Mouse (Mus musculus): ENCODE results near the gene Rmnd5a. TPM values are rescaled to one million over a fixed set of nuclear protein-coding genes. Genes with fewer than 3 reads are reported as not detected.
"Not testable (repeated sequence)": the region's sequence is repeated elsewhere in the genome, so short reads cannot be mapped to it uniquely, and the experiment has no call there.

Gene Rmnd5a
- polyA plus RNA-seq (2015; fragmentation: Nextera tagmentation; extraction: Ambion mirVana), result 14.1 and 14.7 TPM in 2 replicates

- WGBS, result under 1% methylated on average over 75 of the region's 75 CpGs
- Histone ChIP-seq H3K9ac (peak within 1 kb of the TSS; percentile 96), H3K27ac (peak within 1 kb of the TSS; percentile 99), H3K4me2 (peak within 1 kb of the TSS; percentile 79), H3K4me3 (replicated peaks) (peak within 1 kb of the TSS; percentile 87), H3K4me1 (peaks cover 38% of the 10 kb centered on the region), H3K27me3 (no peaks in the 10 kb centered on the region), H3K9me3 (replicated peaks) (no peaks in the 10 kb centered on the region), H3K36me3 (no peaks in the 10 kb centered on the region)
- ATAC-seq (replicated peaks; ENCODE audit: low FRiP score), result peak; percentile 99
These were observed at the start of gene Rmnd5a for GRCm38 (mm10) chr6:71440492-71441250. TSS of gene Rmnd5a (minus strand) at chr6:71440637.

GRCm38 (mm10) chr6:71487966-71488365 is 47.5 kb upstream of the Rmnd5a start:
- 46% methylated on average over 3 of the region's 4 CpGs for WGBS

GRCm38 (mm10) chr6:71486867-71487266 is 46.4 kb upstream of the Rmnd5a start:
- Histone ChIP-seq H3K27ac (no peak overlapping the region), H3K9ac (no peak overlapping the region), H3K4me1 (no peaks in the 10 kb centered on the region), H3K36me3 (no peaks in the 10 kb centered on the region), H3K27me3 (no peaks in the 10 kb centered on the region), H3K9me3 (replicated peaks) (no peaks in the 10 kb centered on the region), H3K4me3 (replicated peaks) (no peak overlapping the region), H3K4me2 (no peak overlapping the region)
- WGBS, result 74% methylated on average over 1 of the region's 1 CpGs
- ATAC-seq (replicated peaks; ENCODE audit: low FRiP score), result no peak

More at GRCm38 (mm10) chr6:71487966-71488365, 47.5 kb upstream of the Rmnd5a start:
- no peak for ATAC-seq (replicated peaks; ENCODE audit: low FRiP score)
- peaks cover 8% of the 10 kb centered on the region for H3K4me1 ChIP-seq
- no peak overlapping the region for H3K4me2 ChIP-seq
- no peak overlapping the region for H3K4me3 ChIP-seq (replicated peaks)
- H3K27ac ChIP-seq, result no peak overlapping the region
- no peak overlapping the region for H3K9ac ChIP-seq
- H3K27me3 ChIP-seq, result no peaks in the 10 kb centered on the region
- H3K9me3 ChIP-seq (replicated peaks), result no peaks in the 10 kb centered on the region
- no peaks in the 10 kb centered on the region for H3K36me3 ChIP-seq

GRCm38 (mm10) chr6:71486226-71486625 is 45.8 kb upstream of the Rmnd5a start:
- Histone ChIP-seq H3K36me3 (no peaks in the 10 kb centered on the region), H3K9me3 (replicated peaks) (no peaks in the 10 kb centered on the region), H3K4me1 (no peaks in the 10 kb centered on the region), H3K4me2 (no peak overlapping the region), H3K9ac (no peak overlapping the region), H3K27me3 (no peaks in the 10 kb centered on the region), H3K27ac (no peak overlapping the region), H3K4me3 (replicated peaks) (no peak overlapping the region)
- WGBS, result 65% methylated on average over 2 of the region's 2 CpGs
- no peak for ATAC-seq (replicated peaks; ENCODE audit: low FRiP score)

- no peaks in the 10 kb centered on the region for H3K4me1 ChIP-seq
- H3K4me2 ChIP-seq, result no peak overlapping the region
- no peaks in the 10 kb centered on the region for H3K36me3 ChIP-seq
- no peak overlapping the region for H3K4me3 ChIP-seq (replicated peaks)
- no peak overlapping the region for H3K27ac ChIP-seq
- H3K9ac ChIP-seq, result no peak overlapping the region
- ATAC-seq (replicated peaks; ENCODE audit: low FRiP score), result no peak
- WGBS, result 76% methylated on average over 5 of the region's 5 CpGs
- H3K27me3 ChIP-seq, result no peaks in the 10 kb centered on the region
- no peaks in the 10 kb centered on the region for H3K9me3 ChIP-seq (replicated peaks)
These were observed 44.8 kb upstream of the Rmnd5a start for GRCm38 (mm10) chr6:71485246-71485645.

GRCm38 (mm10) chr6:71481136-71481535 is 40.7 kb upstream of the Rmnd5a start:
- WGBS, result 69% methylated on average over 7 of the region's 7 CpGs
- H3K27me3 ChIP-seq, result no peaks in the 10 kb centered on the region
- no peak overlapping the region for H3K4me2 ChIP-seq
- no peaks in the 10 kb centered on the region for H3K36me3 ChIP-seq
- H3K27ac ChIP-seq, result no peak overlapping the region
- H3K4me3 ChIP-seq (replicated peaks), result no peak overlapping the region
- ATAC-seq (replicated peaks; ENCODE audit: low FRiP score), result no peak
- H3K9me3 ChIP-seq (replicated peaks), result no peaks in the 10 kb centered on the region
- H3K9ac ChIP-seq, result no peak overlapping the region
- no peaks in the 10 kb centered on the region for H3K4me1 ChIP-seq

- no peak overlapping the region for H3K27ac ChIP-seq
- H3K9ac ChIP-seq, result no peak overlapping the region
- H3K36me3 ChIP-seq, result no peaks in the 10 kb centered on the region
- no peaks in the 10 kb centered on the region for H3K9me3 ChIP-seq (replicated peaks)
- no peak overlapping the region for H3K4me3 ChIP-seq (replicated peaks)
- H3K27me3 ChIP-seq, result no peaks in the 10 kb centered on the region
- no peak overlapping the region for H3K4me2 ChIP-seq
- no peaks in the 10 kb centered on the region for H3K4me1 ChIP-seq
- ATAC-seq (replicated peaks; ENCODE audit: low FRiP score), result no peak
- 79% methylated on average over 1 of the region's 1 CpGs for WGBS
These were observed 39.7 kb upstream of the Rmnd5a start for GRCm38 (mm10) chr6:71480136-71480535.

GRCm38 (mm10) chr6:71479588-71479987 is 39.2 kb upstream of the Rmnd5a start:
- not testable (repeated sequence) for H3K4me1 ChIP-seq; H3K36me3 ChIP-seq; ATAC-seq (replicated peaks; ENCODE audit: low FRiP score); H3K4me3 ChIP-seq (replicated peaks); H3K27me3 ChIP-seq; H3K27ac ChIP-seq; H3K9ac ChIP-seq; H3K9me3 ChIP-seq (replicated peaks); H3K4me2 ChIP-seq
- 94% methylated on average over 2 of the region's 2 CpGs for WGBS

- 77% methylated on average over 10 of the region's 10 CpGs for WGBS
- not testable (repeated sequence) for H3K4me1 ChIP-seq; H3K4me3 ChIP-seq (replicated peaks); H3K4me2 ChIP-seq; H3K27ac ChIP-seq; H3K36me3 ChIP-seq; H3K9me3 ChIP-seq (replicated peaks); H3K9ac ChIP-seq; H3K27me3 ChIP-seq; ATAC-seq (replicated peaks; ENCODE audit: low FRiP score)
These were observed 38.6 kb upstream of the Rmnd5a start for GRCm38 (mm10) chr6:71478816-71479568.

- H3K9ac ChIP-seq, result no peak overlapping the region
- no peak overlapping the region for H3K4me2 ChIP-seq
- H3K4me3 ChIP-seq (replicated peaks), result no peak overlapping the region
- ATAC-seq (replicated peaks; ENCODE audit: low FRiP score), result no peak
- no peaks in the 10 kb centered on the region for H3K27me3 ChIP-seq
- no peaks in the 10 kb centered on the region for H3K9me3 ChIP-seq (replicated peaks)
- H3K36me3 ChIP-seq, result no peaks in the 10 kb centered on the region
- WGBS, result 73% methylated on average over 5 of the region's 5 CpGs
- H3K27ac ChIP-seq, result no peak overlapping the region
- H3K4me1 ChIP-seq, result no peaks in the 10 kb centered on the region
These were observed 36.3 kb upstream of the Rmnd5a start for GRCm38 (mm10) chr6:71476783-71477182.

GRCm38 (mm10) chr6:71475604-71476003 is 35.2 kb upstream of the Rmnd5a start:
- no peaks in the 10 kb centered on the region for H3K36me3 ChIP-seq
- no peaks in the 10 kb centered on the region for H3K27me3 ChIP-seq
- H3K4me3 ChIP-seq (replicated peaks), result no peak overlapping the region
- no peak for ATAC-seq (replicated peaks; ENCODE audit: low FRiP score)
- H3K27ac ChIP-seq, result no peak overlapping the region
- H3K4me2 ChIP-seq, result no peak overlapping the region
- H3K9ac ChIP-seq, result no peak overlapping the region
- no peaks in the 10 kb centered on the region for H3K9me3 ChIP-seq (replicated peaks)
- H3K4me1 ChIP-seq, result no peaks in the 10 kb centered on the region
- WGBS, result 93% methylated on average over 3 of the region's 3 CpGs

- 93% methylated on average over 1 of the region's 1 CpGs for WGBS
- Histone ChIP-seq H3K4me3 (replicated peaks) (no peak overlapping the region), H3K9me3 (replicated peaks) (no peaks in the 10 kb centered on the region), H3K4me1 (no peaks in the 10 kb centered on the region), H3K27me3 (no peaks in the 10 kb centered on the region), H3K36me3 (no peaks in the 10 kb centered on the region), H3K27ac (no peak overlapping the region), H3K4me2 (no peak overlapping the region), H3K9ac (no peak overlapping the region)
- ATAC-seq (replicated peaks; ENCODE audit: low FRiP score), result no peak
These were observed 32.3 kb upstream of the Rmnd5a start for GRCm38 (mm10) chr6:71472786-71473185.
